Mouse (Mus musculus): Measurements from ENCODE around the gene 1700018B08Rik. TPM values are rescaled to one million over a fixed set of nuclear protein-coding genes. Genes with fewer than 3 reads are reported as not detected.

The 1700018B08Rik gene
- polyA plus RNA-seq, 1 experiment from 2014 or later: not detected

DNA sequence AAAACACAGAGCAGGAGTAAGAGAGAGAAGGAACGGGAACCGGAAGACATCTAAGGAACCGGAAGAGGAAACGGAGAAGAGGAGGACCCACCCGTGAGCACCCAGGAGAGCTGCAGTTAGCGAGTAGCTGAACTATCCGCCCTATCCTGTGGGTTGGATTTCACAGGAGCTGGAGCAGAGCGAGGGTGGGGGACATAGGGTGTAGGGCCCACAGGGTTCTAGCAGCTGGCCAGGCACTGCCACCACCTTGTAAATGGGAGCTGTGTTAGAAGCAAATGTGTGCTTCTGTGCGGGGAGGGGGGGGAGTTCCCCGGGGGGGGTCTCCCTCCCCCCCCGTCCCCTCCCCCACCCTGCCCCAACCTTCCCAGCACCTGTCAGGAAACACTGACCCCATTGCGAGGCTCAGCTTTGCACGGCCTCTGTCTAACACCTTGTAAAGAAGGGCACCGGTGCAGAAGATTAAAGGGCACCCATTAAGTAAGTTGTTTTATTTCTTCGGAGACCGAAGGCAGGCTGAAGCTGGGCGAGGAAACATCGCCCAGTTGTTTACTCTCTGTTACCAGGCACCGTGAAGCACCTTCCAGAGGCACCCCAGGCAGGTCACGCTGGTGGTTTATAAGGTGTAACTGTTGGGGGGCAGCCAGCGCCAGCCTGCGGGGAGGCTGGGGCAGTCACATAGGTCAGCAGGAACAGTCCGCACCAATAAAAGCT lies 59.9 kb downstream of the 1700018B08Rik start:
- H3K9ac ChIP-seq: no peak overlapping the region
- ATAC-seq (ENCODE audit: extremely low read depth, insufficient number of reproducible peaks, low FRiP score, low TSS enrichment): no peak
- no peak overlapping the region for H3K4me2 ChIP-seq
- H3K4me1 ChIP-seq: peaks cover 4% of the 10 kb centered on the region; the same call in 1 of the 2 replicates
- WGBS: 69% methylated on average over 22 of the region's 23 CpGs
- no peak overlapping the region for H3K27ac ChIP-seq (replicated peaks)
- peaks cover 2% of the 10 kb centered on the region; the same call in 1 of the 2 replicates for H3K27me3 ChIP-seq (replicated peaks)
- no peak overlapping the region for H3K4me3 ChIP-seq
- H3K9me3 ChIP-seq: no peaks in the 10 kb centered on the region
- no peaks in the 10 kb centered on the region for H3K36me3 ChIP-seq

Other genes with a start within 250 kb of the 1700018B08Rik start
- 7.8 and 9.8 TPM in 2 replicates for gene Fbxo31, start 34.5 kb upstream of the 1700018B08Rik start, polyA plus RNA-seq (2015; fragmentation: Nextera tagmentation; extraction: Ambion mirVana)
- gene Map1lc3b, start 46.0 kb upstream of the 1700018B08Rik start, polyA plus RNA-seq (2015; fragmentation: Nextera tagmentation; extraction: Ambion mirVana): 187 and 188 TPM in 2 replicates
- gene Zcchc14, start 108.6 kb upstream of the 1700018B08Rik start, polyA plus RNA-seq (2015; fragmentation: Nextera tagmentation; extraction: Ambion mirVana): 7.8 and 8.7 TPM in 2 replicates
- 0.42 and 0.44 TPM in 2 replicates for gene Jph3, start 185.3 kb upstream of the 1700018B08Rik start, polyA plus RNA-seq (2015; fragmentation: Nextera tagmentation; extraction: Ambion mirVana)